Mouse (Mus musculus) midbrain, embryonic 14.5 days (tissue): Measurements from ENCODE around the gene Gucd1. TPM values are rescaled to one million over a fixed set of nuclear protein-coding genes. Genes with fewer than 3 reads are reported as not detected.
"Not testable (repeated sequence)": the region's sequence is repeated elsewhere in the genome, so short reads cannot be mapped to it uniquely, and the experiment has no call there.

ENCODE experiments used
- ATAC-seq: fragments of 200-750 bp; cut with Nextera tagmentation; 2 replicates; pipeline ENCODE4 v1.8.0; 2017; ENCODE audit warnings: moderate number of reproducible peaks, moderate library complexity; ENCODE audit not compliant: low FRiP score, low TSS enrichment
- DNase-seq: peaks from one replicate; pipeline ENCODE4 v3.0.0-alpha.2; 2015
- H3K27ac ChIP-seq: fragments of 300-500 bp; sonication (generic); replicated peaks from 2 replicates; pipeline ENCODE4 v1.5.1; 2014; ENCODE audit warnings: mild to moderate bottlenecking, low read depth, low read length, moderate library complexity
- H3K27me3 ChIP-seq: fragments of 300-500 bp; sonication (generic); 2 replicates; pipeline ENCODE4 v1.6.1; 2014; ENCODE audit warnings: low read length, control low read depth, mixed read lengths; ENCODE audit not compliant: control insufficient read depth, insufficient read depth
- H3K36me3 ChIP-seq: fragments of 300-500 bp; sonication (generic); 2 replicates; pipeline ENCODE4 v1.6.1; 2014; ENCODE audit warnings: low read length, control low read depth; ENCODE audit not compliant: control insufficient read depth, insufficient read depth
- H3K4me1 ChIP-seq: fragments of 300-500 bp; sonication (generic); 2 replicates; pipeline ENCODE4 v1.6.1; 2014; ENCODE audit warnings: mild to moderate bottlenecking, antibody characterized with exemption, low read length, control low read depth; ENCODE audit not compliant: control insufficient read depth, insufficient read depth
- H3K4me2 ChIP-seq: fragments of 300-500 bp; sonication (generic); 2 replicates; pipeline ENCODE4 v1.6.1; 2014; ENCODE audit warnings: mild to moderate bottlenecking, low read length, moderate library complexity
- H3K4me3 ChIP-seq: fragments of 300-500 bp; sonication (generic); replicated peaks from 2 replicates; pipeline ENCODE4 v1.5.1; 2014; ENCODE audit warnings: low read depth, low read length
- H3K9ac ChIP-seq: fragments of 300-500 bp; sonication (generic); replicated peaks from 2 replicates; pipeline ENCODE4 v1.6.1; 2014; ENCODE audit warnings: mild to moderate bottlenecking, low read length, moderate library complexity
- H3K9me3 ChIP-seq: fragments of 300-500 bp; sonication (generic); 2 replicates; pipeline ENCODE4 v1.6.1; 2016; ENCODE audit warnings: low read length, control low read depth, mixed read lengths; ENCODE audit not compliant: control insufficient read depth
- WGBS: fragments of 180-500 bp; shearing (Covaris S2); extraction: QIAGEN DNeasy Blood & Tissue Kit; methylation state at CpG from one replicate; pipeline ENCODE4 v1.1.7; 2014; 5-methylcytosine and 5-hydroxymethylcytosine counted together
- polyA plus RNA-seq: library from polyadenylated mRNA; unstranded; fragments of >200 nt; fragmentation: Nextera tagmentation; extraction: Ambion mirVana; gene quantifications from 2 replicates; pipeline ENCODE4 v1.2.1, GENCODE M21; 2014

Gene Gucd1
- polyA plus RNA-seq, 1 experiment from 2014 or later: 31.5 TPM

DNA sequence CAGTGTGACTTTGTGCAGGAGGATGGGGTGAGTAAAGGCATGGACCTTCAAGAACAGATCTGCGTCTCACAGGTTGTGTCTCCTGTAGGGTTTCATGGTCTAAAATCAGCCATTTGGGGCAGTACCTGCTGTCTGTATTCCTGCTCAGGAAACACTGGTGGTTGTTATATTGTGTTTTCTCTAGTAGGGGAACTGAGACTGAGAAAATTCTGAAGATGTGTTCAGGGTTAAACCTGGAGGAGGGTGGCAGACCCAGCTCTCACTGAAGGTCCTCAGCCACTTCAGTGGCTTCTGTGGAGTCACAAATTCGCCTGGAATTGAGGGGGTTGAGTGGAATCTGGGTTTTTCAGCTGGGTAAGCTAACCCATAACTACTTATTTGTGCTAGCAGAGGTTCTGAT lies 12.6 kb upstream of the Gucd1 start:
- Histone ChIP-seq H3K4me1 (no peaks in the 10 kb centered on the region), H3K27ac (no peak overlapping the region), H3K36me3 (peaks cover 59% of the 10 kb centered on the region), H3K27me3 (no peaks in the 10 kb centered on the region), H3K9ac (no peak overlapping the region), H3K4me3 (no peak overlapping the region), H3K9me3 (no peaks in the 10 kb centered on the region), H3K4me2 (no peak overlapping the region)
- DNase-seq (no peak), ATAC-seq (no peak)
- WGBS: 86% methylated on average over 2 of the region's 2 CpGs

DNA sequence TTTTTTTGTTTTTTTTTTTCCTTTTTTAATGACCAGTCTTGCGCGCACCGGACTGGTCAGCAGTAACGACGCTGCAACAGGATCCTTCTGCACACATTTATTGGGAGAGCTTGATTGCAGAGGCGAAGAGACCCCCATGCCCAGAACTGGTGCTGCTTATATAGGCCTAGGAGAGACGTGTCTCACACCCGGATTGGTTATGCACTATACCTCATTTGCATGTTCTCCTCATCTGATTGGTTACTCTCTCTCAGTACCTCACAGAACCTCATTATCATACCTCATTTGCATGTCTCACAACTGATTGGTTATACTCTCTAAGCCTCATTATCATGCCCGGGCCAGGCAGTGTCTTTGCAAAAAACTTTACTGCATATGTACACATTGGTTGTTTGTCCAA lies 7.7 kb upstream of the Gucd1 start:
- 93% methylated on average over 9 of the region's 9 CpGs for WGBS
- not testable (repeated sequence) for H3K27ac ChIP-seq, H3K27me3 ChIP-seq, H3K4me2 ChIP-seq, H3K9me3 ChIP-seq, H3K9ac ChIP-seq, ATAC-seq, H3K4me1 ChIP-seq, H3K4me3 ChIP-seq, DNase-seq
- H3K36me3 ChIP-seq: peaks cover 64% of the 10 kb centered on the region

DNA sequence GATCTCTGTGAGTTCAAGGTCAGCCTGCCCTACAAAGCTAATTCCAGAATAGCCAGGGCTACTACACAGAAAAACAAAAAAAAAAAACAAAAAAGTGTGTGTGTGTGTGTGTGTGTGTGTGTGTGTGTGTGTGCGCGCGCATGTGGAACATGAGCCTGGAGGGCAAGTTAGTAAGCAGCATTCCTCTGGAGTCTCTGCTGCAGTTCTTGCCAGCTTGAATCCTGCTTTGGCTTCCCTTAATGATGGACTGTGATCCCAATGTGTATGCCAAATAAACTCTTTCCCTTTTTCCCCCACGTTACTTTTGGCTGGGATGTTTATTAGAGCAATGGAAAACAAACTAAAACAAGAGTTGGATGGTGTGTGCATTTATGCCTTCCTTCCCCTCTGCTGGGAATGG lies 3.9 kb upstream of the Gucd1 start:
- H3K4me2 ChIP-seq: no peak overlapping the region
- DNase-seq: no peak
- H3K27ac ChIP-seq: no peak overlapping the region
- H3K4me1 ChIP-seq: peaks cover 9% of the 10 kb centered on the region
- peaks cover 60% of the 10 kb centered on the region for H3K36me3 ChIP-seq
- H3K9ac ChIP-seq: no peak overlapping the region
- H3K9me3 ChIP-seq: no peaks in the 10 kb centered on the region
- H3K4me3 ChIP-seq: no peak overlapping the region
- ATAC-seq: no peak
- H3K27me3 ChIP-seq: no peaks in the 10 kb centered on the region
- 97% methylated on average over 4 of the region's 4 CpGs for WGBS

DNA sequence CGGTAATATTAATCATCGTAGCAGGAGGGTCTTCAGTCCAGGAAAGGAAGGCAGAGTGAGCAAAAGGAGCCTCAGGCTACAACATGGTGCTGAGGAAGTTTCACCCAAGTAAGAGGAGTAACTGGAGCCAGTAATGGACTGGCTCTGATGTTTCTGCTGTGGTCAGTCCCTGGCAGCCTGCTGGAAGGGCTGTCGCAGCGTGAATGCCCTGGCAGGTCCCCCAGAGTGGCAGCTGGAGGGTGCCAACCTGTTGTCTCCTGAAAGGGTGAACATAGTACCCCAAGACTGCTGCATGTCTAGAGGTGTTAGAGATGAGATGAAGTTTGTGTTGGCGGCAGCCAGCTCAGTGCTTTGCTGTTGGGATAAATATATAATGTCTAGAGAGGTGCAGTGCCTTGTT lies 2.8 kb upstream of the Gucd1 start:
- no peak overlapping the region for H3K4me3 ChIP-seq
- H3K27me3 ChIP-seq: no peaks in the 10 kb centered on the region
- 95% methylated on average over 5 of the region's 5 CpGs for WGBS
- H3K4me2 ChIP-seq: no peak overlapping the region
- peaks cover 19% of the 10 kb centered on the region for H3K4me1 ChIP-seq
- H3K9me3 ChIP-seq: no peaks in the 10 kb centered on the region
- ATAC-seq (no peak), DNase-seq (no peak)
- peaks cover 54% of the 10 kb centered on the region for H3K36me3 ChIP-seq
- H3K27ac ChIP-seq: no peak overlapping the region
- H3K9ac ChIP-seq: no peak overlapping the region

DNA sequence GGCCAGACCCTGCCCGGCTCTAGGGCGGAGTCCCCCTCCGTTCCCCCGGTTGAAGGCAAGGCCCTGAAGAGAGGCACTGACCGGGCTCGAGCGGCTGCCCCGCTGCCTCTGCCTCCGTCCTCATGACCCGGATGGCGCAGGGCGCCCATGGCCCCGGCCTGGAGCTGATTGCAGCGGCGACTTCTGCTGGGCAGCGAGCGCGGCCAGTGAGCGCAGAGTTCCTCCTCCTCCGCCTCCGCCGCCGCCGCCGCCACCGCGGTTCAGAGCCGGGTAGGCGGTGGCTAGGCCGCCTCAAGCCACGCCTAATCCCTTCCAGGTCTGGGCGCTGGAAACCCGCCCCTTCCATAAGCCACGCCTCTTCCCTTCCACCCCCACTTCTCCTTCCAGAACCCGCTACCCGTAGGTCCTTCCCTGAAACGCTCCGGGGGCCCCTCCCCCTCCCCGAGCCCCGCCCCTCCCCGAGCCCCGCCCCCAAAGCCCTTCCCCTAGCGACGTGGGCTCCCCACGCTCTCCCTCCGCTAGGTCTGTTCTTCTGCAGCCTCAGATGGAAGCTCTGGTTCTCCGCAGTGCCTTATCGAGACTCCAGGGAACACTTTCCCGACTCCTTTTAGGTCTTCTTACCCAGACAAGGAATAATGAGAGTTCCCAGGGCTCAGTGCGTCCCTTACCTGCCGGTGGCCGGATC lies 557 bp downstream of the Gucd1 start, which contains the start of gene Snrpd3:
Gene Snrpd3 (plus strand): TSS at position 479 of the 685 bp plus-strand sequence.
- peak; percentile 96 for ATAC-seq
- Histone ChIP-seq H3K9ac (peak within 1 kb of the TSS; percentile 80), H3K4me3 (peak within 1 kb of the TSS; percentile 64), H3K36me3 (peaks cover 26% of the 10 kb centered on the region), H3K27me3 (no peaks in the 10 kb centered on the region), H3K4me1 (peaks cover 19% of the 10 kb centered on the region), H3K9me3 (no peaks in the 10 kb centered on the region), H3K4me2 (peak within 1 kb of the TSS; percentile 65), H3K27ac (peak within 1 kb of the TSS; percentile 88)
- WGBS: under 1% methylated on average over 44 of the region's 52 CpGs
- peak; percentile 95 for DNase-seq

DNA sequence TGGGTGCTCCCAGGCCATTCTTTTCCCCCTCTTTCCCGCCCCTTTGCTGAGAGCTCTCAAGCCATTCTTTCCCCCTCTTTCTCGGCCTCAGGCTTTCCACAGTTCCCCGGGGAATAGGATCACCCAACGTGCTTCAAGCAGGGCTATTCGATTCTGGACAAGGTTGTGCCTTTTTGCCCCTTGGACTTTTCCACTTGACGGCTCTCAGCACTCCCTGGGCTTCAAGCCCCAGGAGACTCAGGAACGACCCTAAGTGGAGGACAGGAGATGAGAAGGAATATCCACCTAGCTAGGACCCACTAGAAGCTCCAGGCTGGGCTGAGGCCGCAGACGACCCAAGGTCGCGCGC lies 1.1 kb downstream of the Gucd1 start:
- Histone ChIP-seq H3K4me1 (peaks cover 19% of the 10 kb centered on the region), H3K9ac (peak overlapping the region; percentile 80), H3K27me3 (no peaks in the 10 kb centered on the region), H3K4me3 (peak overlapping the region; percentile 64), H3K36me3 (peaks cover 25% of the 10 kb centered on the region), H3K27ac (peak overlapping the region; percentile 88), H3K9me3 (no peaks in the 10 kb centered on the region), H3K4me2 (peak overlapping the region; percentile 65)
- DNase-seq (peak; percentile 50), ATAC-seq (no peak; the same call in 1 of the 2 replicates)
- WGBS: 2% methylated on average over 12 of the region's 12 CpGs

DNA sequence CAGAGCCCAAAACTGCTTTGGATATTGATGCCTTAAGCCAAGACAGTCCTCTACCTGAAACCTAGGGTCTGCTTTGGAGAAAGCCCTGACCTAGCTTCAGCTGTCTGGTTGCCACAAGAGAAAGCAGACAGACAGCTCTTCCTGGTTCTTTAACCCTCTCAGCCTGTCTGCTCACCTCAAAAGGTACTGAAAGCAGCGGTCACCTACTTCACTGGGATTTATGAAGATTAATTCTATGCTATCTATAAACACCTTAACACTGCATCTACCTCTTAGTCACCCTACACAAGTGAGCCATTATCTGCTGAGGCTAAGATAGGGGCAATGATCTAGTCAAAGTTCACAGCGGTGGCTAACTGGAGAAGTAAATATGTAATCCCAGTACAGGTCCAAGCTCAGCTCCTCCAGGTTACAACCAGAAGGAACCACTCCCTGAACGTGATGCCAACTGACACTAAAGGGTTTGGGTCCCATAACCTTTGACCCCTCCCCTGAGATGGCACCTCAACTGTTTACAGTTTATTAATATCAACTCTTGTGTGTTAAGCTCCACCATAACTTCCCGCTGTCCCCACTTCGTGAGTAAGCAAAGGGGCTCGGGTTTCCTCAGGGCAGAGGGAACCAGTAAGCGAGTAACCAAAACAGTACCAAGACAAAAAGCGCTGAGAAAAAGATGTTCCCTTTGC lies 1.6 kb downstream of the Gucd1 start:
- DNase-seq: no peak
- peak overlapping the region; percentile 65 for H3K4me2 ChIP-seq
- ATAC-seq: no peak
- H3K27me3 ChIP-seq: no peaks in the 10 kb centered on the region
- H3K4me1 ChIP-seq: peaks cover 19% of the 10 kb centered on the region
- H3K9me3 ChIP-seq: no peaks in the 10 kb centered on the region
- peak overlapping the region; percentile 64 for H3K4me3 ChIP-seq
- H3K36me3 ChIP-seq: peaks cover 25% of the 10 kb centered on the region
- H3K27ac ChIP-seq: no peak overlapping the region; the same call in 1 of the 2 replicates
- WGBS: 25% methylated on average over 8 of the region's 8 CpGs
- peak overlapping the region; percentile 80 for H3K9ac ChIP-seq

DNA sequence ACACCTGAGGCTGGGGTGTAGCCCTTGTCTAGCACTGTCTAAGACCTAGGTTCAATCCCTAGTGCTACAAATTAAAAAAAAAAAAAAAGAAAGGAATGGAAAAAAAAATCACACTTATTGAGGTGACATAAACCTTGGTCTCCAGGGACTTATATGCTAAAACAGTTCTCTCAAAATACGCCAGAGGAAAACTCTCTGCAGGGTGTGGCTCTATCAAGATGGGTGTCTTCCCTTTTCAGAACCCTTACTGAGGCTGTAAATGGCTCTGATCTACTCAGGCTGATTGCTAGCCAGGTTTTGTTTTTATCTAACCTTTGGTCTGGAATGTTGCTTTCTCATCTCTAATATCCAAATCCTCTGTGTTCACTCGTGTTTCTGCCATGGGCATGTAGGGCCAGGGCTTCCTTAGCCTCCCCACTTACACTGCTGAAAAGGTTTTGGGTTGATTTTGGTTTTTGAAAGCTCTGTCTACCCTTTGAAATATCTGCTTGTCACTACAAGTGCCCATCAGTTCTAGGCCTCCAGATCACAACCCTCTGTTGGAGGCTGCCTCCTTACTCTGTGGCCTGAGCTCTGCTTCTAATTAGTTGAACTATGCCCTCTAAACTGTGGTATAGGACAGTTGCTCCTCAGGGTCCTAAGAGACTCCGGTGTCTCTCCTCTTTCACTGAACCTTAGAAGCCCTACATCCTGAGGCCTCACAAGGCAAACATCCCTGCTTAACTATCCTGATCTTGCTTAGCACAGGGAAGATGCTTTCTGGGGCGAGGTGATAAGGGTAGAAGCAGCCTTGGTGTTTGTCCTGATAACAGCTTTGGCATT lies 2.3 kb downstream of the Gucd1 start:
- no peak overlapping the region for H3K4me3 ChIP-seq
- no peak overlapping the region; the same call in 1 of the 2 replicates for H3K9ac ChIP-seq

More for the DNA sequence above, 2.3 kb downstream of the Gucd1 start:
- Histone ChIP-seq H3K27me3 (no peaks in the 10 kb centered on the region), H3K4me1 (peaks cover 19% of the 10 kb centered on the region), H3K4me2 (peak overlapping the region; percentile 65), H3K36me3 (peaks cover 25% of the 10 kb centered on the region), H3K27ac (no peak overlapping the region), H3K9me3 (no peaks in the 10 kb centered on the region)
- DNase-seq: no peak
- no peak for ATAC-seq
- 87% methylated on average over 4 of the region's 4 CpGs for WGBS
